Mouse (Mus musculus): Measurements from ENCODE around the gene Vps36.

Gene Vps36
- long read RNA-seq, experiment 1, transcript Vps36-201 (14 exons, 3,574 nt), result major isoform, 13 of 49 reads
- long read RNA-seq, experiment 1, partial matches to known transcripts, result 32 of 49 reads
- long read RNA-seq, experiment 1, other reads (novel, unspliced or antisense), result 4 of 49 reads
- long read RNA-seq, experiment 2, transcript Vps36-201 (14 exons, 3,574 nt), result major isoform, 19 of 54 reads
- long read RNA-seq, experiment 2, partial matches to known transcripts, result 33 of 54 reads
- long read RNA-seq, experiment 2, other reads (novel, unspliced or antisense), result 2 of 54 reads

GRCm38 (mm10) chr8:22192660-22193431, at the start of gene Vps36:
Gene Vps36 (plus strand): TSS chr8:22192809.
- intact Hi-C loops (cut with DNase I), result loop anchor here (5.0 kb wide), 1 partner anchor 184 kb away; no protein-coding TSS in a partner anchor

GRCm38 (mm10) chr8:22143764-22144491, 48.7 kb upstream of the Vps36 start:
- intact Hi-C loops (cut with DNase I), result no loop called here

GRCm38 (mm10) chr8:22145831-22146230, 46.8 kb upstream of the Vps36 start:
- intact Hi-C loops (cut with DNase I), result no loop called here

GRCm38 (mm10) chr8:22147706-22148366, 44.8 kb upstream of the Vps36 start:
- intact Hi-C loops (cut with DNase I), result no loop called here

- intact Hi-C loops (cut with DNase I), result no loop called here
Measured at GRCm38 (mm10) chr8:22148367-22148740, 44.3 kb upstream of the Vps36 start.

- intact Hi-C loops (cut with DNase I), result no loop called here
Measured at GRCm38 (mm10) chr8:22149643-22150344, 42.8 kb upstream of the Vps36 start.

GRCm38 (mm10) chr8:22150345-22150663, 42.3 kb upstream of the Vps36 start:
- intact Hi-C loops (cut with DNase I), result no loop called here

GRCm38 (mm10) chr8:22162206-22162605, 30.4 kb upstream of the Vps36 start:
- intact Hi-C loops (cut with DNase I), result no loop called here

- intact Hi-C loops (cut with DNase I), result no loop called here
Measured at GRCm38 (mm10) chr8:22164431-22164830, 28.2 kb upstream of the Vps36 start.

GRCm38 (mm10) chr8:22165251-22166079, 27.1 kb upstream of the Vps36 start:
- intact Hi-C loops (cut with DNase I), result loop anchor here (5.0 kb wide), 2 partner anchors 103 to 173 kb away; partner anchors contain the start of genes Alg11 and Atp7b

- intact Hi-C loops (cut with DNase I), result loop anchor here (5.0 kb wide), 2 partner anchors 104 to 174 kb away; partner anchors contain the start of genes Alg11 and Atp7b
Measured at GRCm38 (mm10) chr8:22166080-22166603, 26.5 kb upstream of the Vps36 start, which contains the start of gene Nek3. Gene Nek3 (minus strand): TSS chr8:22166435.

GRCm38 (mm10) chr8:22169167-22169566, 23.4 kb upstream of the Vps36 start:
- intact Hi-C loops (cut with DNase I), result loop anchor here (5.0 kb wide), 2 partner anchors 107 to 177 kb away; partner anchors contain the start of genes Alg11 and Atp7b

GRCm38 (mm10) chr8:22175966-22176365, 16.6 kb upstream of the Vps36 start:
- intact Hi-C loops (cut with DNase I), result no loop called here

GRCm38 (mm10) chr8:22184884-22185283, 7.7 kb upstream of the Vps36 start:
- intact Hi-C loops (cut with DNase I), result no loop called here

GRCm38 (mm10) chr8:22185431-22186397, 6.9 kb upstream of the Vps36 start, which contains the start of gene Ckap2:
Gene Ckap2 (minus strand): TSS chr8:22185819.
- intact Hi-C loops (cut with DNase I), result no loop called here

- intact Hi-C loops (cut with DNase I), result loop anchor here (5.0 kb wide), 1 partner anchor 184 kb away; no protein-coding TSS in a partner anchor
Measured at GRCm38 (mm10) chr8:22193432-22194010, 912 bp downstream of the Vps36 start.

- intact Hi-C loops (cut with DNase I), result no loop called here
Measured at GRCm38 (mm10) chr8:22197914-22198313, 5.3 kb downstream of the Vps36 start.

GRCm38 (mm10) chr8:22199481-22199880, 6.9 kb downstream of the Vps36 start:
- intact Hi-C loops (cut with DNase I), result no loop called here
